Mouse (Mus musculus): ENCODE measurements around the gene Sgk2.

DNA sequence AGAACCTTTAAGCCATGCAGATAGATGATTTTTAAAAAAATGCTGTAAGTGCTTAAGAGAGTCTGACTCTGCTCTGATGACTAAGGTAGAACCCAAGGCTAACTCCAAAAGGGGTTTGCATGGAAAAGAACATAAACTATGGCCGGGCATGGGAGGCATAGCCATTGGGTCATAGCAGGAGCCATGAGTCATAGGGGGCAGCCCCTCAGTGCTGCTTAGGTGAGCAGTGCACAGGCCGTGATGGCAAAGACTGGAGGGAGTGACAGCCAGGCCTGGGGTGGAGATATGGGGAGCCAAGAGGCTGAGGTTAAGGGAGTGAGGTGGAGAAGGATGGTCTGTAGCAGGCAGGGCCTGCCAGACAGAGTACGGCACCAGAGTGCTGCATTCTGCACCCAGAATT lies 18.0 kb upstream of the Sgk2 start:
- no peak for TF ChIP-seq CTCF (IDR thresholded peaks at IDR 0.05; ENCODE audit: low read depth)
- TF ChIP-seq EP300 (IDR thresholded peaks at IDR 0.05; ENCODE audit: low read depth) = no peak

Data from heart, postnatal 0 days (tissue).